Mouse (Mus musculus): ENCODE data around the gene Rbm43. TPM values are rescaled to one million over a fixed set of nuclear protein-coding genes. Genes with fewer than 3 reads are reported as not detected.
A peak's percentile ranks its signal among the peaks of the same experiment; 100 is the strongest.

Rbm43 gene
- total RNA-seq (2017): 15.0 to 30.3 TPM (median 16.0 TPM) in 3 replicates

DNA sequence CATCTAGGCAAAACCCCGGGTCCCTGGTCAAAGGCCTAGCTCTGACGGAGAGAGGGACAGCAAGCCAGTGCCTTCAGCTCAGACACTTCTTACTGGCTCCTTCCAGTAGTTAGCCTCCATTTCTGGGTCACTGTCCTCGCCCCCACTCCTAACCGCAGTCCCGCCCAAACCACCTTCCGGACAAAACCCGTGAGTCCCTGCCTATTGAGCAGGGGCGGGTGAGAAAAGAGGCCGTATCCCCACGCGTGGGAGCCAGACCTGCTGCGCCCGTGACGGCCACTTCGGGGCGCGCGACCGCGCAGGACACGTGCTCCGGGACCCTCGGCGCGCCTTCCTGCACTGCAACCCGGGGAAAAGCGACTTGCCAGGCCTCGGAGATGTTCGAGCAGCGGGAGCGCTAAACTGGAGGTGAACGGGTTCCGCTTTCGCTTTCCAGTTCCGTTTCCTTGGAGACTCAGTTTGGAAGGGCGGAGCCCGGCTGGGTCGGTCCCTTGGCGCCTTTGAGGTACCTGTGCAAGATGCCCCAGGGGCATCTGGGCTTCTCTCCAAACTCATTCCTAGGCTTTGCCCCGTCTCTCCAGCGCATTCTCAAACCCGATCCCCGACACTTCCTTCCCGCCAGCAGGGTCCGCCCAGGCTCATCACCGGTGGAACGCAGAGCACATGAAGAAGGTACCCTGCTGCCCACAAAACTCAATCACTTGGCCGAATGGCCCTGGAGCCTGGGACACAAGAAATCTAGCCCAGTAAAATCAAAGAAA is at the start of gene Rbm43:
TSS of gene Rbm43 (minus strand) at position 590 of the 761 bp plus-strand sequence.
- peak; percentile 80 for ATAC-seq (replicated peaks; ENCODE audit: insufficient number of reproducible peaks, low FRiP score, low TSS enrichment, poor library complexity, severe bottlenecking)

- ATAC-seq (replicated peaks; ENCODE audit: insufficient number of reproducible peaks, low FRiP score, low TSS enrichment, poor library complexity, severe bottlenecking): peak; percentile 43; the same call in 1 of the 2 replicates
Measured at GRCm38 (mm10) chr2:51982288-51982687, 47.3 kb upstream of the Rbm43 start.

DNA sequence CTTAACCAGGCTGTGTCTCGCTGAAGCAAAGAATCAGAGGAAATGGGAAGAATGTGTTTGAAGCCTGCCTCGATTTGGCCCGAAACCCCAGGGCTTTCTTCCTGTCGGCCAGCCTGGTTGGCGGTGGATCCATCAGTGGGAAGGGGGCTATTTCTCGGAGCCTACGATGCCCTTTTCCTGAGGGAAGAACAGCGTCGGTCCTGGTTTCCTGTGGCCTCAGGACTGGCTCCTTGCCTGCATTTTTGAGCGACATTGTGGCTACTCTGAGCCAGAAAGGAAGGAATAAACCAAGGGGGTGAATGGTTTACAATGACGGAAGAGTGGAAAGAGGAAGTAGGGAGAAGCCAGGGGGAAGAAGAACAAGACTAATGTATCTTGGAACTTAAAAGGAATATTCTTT is 46.7 kb upstream of the Rbm43 start:
- ATAC-seq (replicated peaks; ENCODE audit: insufficient number of reproducible peaks, low FRiP score, low TSS enrichment, poor library complexity, severe bottlenecking): no peak

DNA sequence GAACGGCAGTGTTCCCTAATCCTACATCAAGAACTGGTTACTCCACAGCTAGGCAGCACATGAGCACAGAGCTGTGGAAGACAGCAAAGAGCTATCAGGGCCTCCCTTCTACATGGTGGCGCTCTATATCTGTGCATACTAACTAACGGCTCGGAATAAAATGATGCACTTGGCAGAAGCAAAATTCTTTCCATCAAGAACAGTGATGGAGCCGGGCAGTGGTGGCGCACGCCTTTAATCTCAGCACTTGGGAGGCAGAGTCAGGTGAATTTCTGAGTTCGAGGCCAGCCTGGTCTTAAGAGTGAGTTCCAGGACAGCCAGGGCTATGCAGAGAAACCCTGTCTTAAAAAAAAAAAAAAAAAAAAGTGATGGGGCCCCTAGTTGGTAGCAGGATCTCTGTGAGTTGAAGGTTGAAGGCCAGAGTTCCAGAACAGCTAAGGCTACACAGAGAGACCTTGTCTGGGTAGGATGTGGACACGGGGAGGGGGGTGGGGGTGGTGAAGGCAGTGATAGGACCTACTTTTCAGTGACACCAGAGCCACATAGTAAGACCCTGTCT is 38.5 kb upstream of the Rbm43 start, which contains the start of gene Nmi:
TSS of gene Nmi (minus strand) at position 85 of the 559 bp plus-strand sequence.
- no peak for ATAC-seq (replicated peaks; ENCODE audit: insufficient number of reproducible peaks, low FRiP score, low TSS enrichment, poor library complexity, severe bottlenecking)

GRCm38 (mm10) chr2:51972641-51973409 is 37.9 kb upstream of the Rbm43 start:
- peak; percentile 91 for ATAC-seq (replicated peaks; ENCODE audit: insufficient number of reproducible peaks, low FRiP score, low TSS enrichment, poor library complexity, severe bottlenecking)

GRCm38 (mm10) chr2:51972142-51972541 is 37.2 kb upstream of the Rbm43 start:
- peak; percentile 60 for ATAC-seq (replicated peaks; ENCODE audit: insufficient number of reproducible peaks, low FRiP score, low TSS enrichment, poor library complexity, severe bottlenecking)

- no peak for ATAC-seq (replicated peaks; ENCODE audit: insufficient number of reproducible peaks, low FRiP score, low TSS enrichment, poor library complexity, severe bottlenecking)
Measured at GRCm38 (mm10) chr2:51970897-51971296, 35.9 kb upstream of the Rbm43 start.

DNA sequence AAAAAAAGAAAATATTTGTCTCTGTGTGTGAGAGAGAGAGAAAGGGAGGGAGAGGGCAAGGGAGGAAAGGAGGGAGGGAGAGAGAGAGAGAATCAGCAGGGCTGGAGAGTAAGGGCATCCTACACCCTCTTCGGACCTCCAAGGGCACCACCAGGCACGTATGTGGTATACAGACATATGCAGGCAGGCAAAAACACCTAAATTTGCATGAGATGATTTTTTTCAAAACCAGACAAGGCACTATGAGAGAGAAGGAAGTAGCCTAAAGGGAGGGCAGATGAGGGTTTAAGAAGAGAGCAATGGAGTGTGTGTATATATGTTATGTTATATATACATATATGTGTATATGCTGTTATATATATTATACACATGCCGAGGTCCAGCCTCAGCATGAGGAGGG is 32.3 kb upstream of the Rbm43 start:
- ATAC-seq (replicated peaks; ENCODE audit: insufficient number of reproducible peaks, low FRiP score, low TSS enrichment, poor library complexity, severe bottlenecking): no peak

DNA sequence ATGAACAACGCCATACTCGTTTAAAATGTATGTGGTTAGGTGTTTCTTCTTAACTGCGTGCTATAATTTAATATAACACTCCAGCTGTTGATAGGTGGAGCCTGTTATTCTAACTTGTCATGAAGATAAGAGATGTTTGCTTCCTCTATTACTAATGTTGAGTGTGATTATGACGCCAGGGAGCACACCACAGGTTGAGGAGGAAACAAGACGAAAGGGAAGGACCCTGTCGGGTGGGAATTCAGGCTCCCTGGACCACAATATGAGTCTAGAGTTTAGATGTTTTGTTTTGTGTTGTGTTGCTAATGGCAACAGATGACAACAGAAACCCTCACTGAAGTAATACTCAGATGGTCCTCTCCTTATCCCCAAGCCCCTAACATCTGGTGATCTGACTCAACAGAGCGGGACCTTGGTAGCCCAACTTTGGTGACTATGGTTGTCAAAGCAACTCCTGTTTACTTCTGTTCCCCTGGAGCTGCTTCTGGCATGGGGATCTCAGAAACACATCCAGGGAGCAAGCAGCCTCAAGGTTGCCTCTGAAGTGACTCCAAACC is 18.8 kb upstream of the Rbm43 start:
- no peak for ATAC-seq (replicated peaks; ENCODE audit: insufficient number of reproducible peaks, low FRiP score, low TSS enrichment, poor library complexity, severe bottlenecking)

DNA sequence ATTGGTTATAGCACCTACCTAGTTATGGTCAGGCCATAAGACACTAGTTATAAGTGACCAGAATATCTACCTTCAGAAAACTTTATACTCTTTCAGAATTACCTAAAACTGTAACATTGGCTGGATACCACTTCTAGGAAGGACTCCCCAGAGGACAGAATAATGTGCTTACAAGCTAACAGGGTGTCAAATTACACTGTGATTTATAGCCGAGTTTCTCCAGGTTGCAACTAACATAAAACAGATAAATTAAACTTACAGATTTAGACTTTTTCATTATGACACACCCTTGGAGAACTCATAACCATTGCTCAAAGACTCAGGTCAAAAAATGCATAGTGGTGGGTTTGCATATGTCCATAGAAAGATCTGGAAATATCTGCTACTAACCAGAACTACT is 15.9 kb upstream of the Rbm43 start:
- no peak for ATAC-seq (replicated peaks; ENCODE audit: insufficient number of reproducible peaks, low FRiP score, low TSS enrichment, poor library complexity, severe bottlenecking)

GRCm38 (mm10) chr2:51948105-51948830 is 13.3 kb upstream of the Rbm43 start:
- no peak for ATAC-seq (replicated peaks; ENCODE audit: insufficient number of reproducible peaks, low FRiP score, low TSS enrichment, poor library complexity, severe bottlenecking)

- ATAC-seq (replicated peaks; ENCODE audit: insufficient number of reproducible peaks, low FRiP score, low TSS enrichment, poor library complexity, severe bottlenecking): no peak
Measured at GRCm38 (mm10) chr2:51945812-51946211, 10.8 kb upstream of the Rbm43 start.

DNA sequence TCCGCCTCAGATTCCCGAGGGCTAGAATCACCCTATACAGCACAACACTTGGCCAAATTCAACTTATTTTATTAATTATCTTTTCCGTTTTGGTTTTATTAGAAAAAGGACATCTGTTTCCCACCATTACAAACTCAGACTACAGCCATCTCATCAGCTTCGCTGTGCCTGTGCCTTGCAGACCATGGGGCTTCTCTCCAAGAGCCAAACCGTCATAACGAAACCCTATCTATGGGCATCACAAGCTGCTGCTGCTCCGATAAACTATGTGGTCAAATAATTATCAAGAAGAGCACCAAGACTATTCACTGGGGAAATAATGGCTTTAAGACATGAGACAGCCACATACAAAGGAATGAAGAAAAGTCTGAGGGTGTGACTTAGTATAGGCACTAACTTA is 6.9 kb upstream of the Rbm43 start:
- no peak for ATAC-seq (replicated peaks; ENCODE audit: insufficient number of reproducible peaks, low FRiP score, low TSS enrichment, poor library complexity, severe bottlenecking)

DNA sequence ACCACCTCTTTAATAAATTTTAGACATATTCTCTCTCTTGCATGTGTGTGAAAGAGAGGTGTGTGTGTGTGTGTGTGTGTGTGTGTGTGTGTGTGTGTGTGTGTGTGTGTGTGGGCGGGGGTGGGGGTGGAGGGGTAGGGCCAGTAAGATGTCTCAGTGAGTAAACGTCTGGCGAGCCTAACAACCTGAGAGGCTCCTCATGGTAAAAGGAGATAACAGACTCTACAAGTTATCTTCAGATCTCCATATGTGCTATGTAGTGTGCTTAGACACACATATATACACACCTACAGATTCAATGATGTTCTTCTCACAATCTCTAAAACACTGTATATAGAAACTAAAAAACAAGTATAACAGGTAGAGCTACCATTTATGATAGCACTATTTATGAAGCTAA is 3.8 kb upstream of the Rbm43 start:
- ATAC-seq (replicated peaks; ENCODE audit: insufficient number of reproducible peaks, low FRiP score, low TSS enrichment, poor library complexity, severe bottlenecking): no peak

GRCm38 (mm10) chr2:51937004-51937403 is 2.0 kb upstream of the Rbm43 start:
- ATAC-seq (replicated peaks; ENCODE audit: insufficient number of reproducible peaks, low FRiP score, low TSS enrichment, poor library complexity, severe bottlenecking): no peak

GRCm38 (mm10) chr2:51936585-51936984 is 1.6 kb upstream of the Rbm43 start:
- ATAC-seq (replicated peaks; ENCODE audit: insufficient number of reproducible peaks, low FRiP score, low TSS enrichment, poor library complexity, severe bottlenecking): no peak

DNA sequence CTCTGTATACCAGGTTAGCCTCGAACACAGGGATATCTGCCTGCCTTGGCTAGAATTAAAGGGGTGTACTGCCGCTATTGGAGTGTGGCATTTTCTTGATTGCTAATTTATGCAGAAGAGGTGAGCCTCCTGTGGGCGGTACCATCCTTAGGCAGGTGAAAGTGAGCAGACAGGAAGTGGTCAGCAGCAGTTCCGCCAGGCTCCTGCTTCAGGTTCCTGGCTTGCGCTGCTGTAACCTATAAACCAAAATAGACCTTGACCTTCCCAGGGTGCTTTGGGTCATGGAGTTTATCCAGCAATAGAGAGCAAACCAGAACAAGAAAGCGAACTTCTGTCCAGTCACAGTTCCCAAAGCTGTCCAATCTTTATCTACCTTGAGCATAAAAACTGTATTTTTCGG is 958 bp upstream of the Rbm43 start:
- ATAC-seq (replicated peaks; ENCODE audit: insufficient number of reproducible peaks, low FRiP score, low TSS enrichment, poor library complexity, severe bottlenecking): no peak

- no peak for ATAC-seq (replicated peaks; ENCODE audit: insufficient number of reproducible peaks, low FRiP score, low TSS enrichment, poor library complexity, severe bottlenecking)
Measured at GRCm38 (mm10) chr2:51933341-51934134, 1.4 kb downstream of the Rbm43 start.
